Mouse (Mus musculus) lung, postnatal 10 days (tissue): ENCODE data around the gene Zdhhc14.

Source experiments
- DNase-seq: peaks from one replicate; pipeline ENCODE4 v3.0.0; 2021

Zdhhc14 gene

DNA sequence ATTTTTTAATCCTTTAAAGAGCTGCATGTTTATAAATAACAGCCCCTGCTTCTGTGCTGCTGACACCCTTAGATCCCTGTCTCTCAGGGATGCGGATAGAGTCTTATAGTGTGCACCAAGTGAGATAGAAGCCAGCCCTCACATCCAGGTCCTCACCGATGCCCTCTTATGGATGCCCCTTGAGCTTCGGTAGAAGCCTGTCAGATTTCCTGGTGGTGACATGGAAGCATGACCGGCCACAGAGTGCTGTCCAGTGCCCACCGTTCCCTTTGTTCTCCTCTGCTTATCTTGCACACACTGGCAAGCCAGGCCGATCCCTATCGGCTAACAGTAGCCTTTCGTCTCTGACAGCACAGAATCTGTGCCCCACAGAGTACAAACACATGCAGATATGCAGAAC lies 183.6 kb downstream of the Zdhhc14 start:
- peak; percentile 16 for DNase-seq

DNA sequence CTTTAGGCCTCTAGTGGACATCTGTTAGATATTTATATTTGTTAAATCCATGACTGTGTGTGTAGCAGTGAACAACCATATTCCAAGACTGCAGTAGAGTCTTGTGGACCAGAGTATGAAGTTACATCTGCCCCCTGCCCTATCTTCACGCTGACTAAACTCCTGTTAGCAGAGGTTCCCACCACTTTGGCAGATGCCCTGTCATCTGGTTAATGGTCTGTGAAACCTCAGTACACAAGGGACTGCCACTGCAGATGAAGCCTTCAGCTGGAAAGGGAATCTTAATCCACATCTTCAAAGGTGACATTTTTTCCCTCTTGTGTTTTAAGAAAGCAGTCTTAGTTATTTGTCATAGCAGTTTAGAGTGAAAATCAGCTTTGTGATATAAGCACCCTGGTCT lies 187.0 kb downstream of the Zdhhc14 start:
- DNase-seq = no peak

DNA sequence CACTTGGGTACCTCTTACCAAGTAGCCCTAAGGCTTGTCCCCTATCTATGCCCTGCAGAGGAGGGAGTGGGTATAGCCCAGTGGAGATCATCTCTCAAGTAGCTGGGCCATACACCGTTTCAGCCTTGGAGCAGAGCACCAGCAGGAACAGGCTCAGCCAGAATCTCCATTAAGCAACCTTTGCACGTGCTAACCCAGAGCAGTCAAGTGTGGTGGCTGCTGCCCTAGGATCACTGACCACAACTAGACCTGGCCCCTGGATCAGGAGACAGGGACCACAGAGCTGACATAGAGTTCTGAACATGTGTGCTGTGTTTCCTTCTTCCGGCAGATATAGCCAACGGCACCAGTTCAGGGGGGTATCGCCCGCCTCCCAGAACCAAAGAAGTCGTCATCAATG lies 193.0 kb downstream of the Zdhhc14 start:
- DNase-seq = no peak

DNA sequence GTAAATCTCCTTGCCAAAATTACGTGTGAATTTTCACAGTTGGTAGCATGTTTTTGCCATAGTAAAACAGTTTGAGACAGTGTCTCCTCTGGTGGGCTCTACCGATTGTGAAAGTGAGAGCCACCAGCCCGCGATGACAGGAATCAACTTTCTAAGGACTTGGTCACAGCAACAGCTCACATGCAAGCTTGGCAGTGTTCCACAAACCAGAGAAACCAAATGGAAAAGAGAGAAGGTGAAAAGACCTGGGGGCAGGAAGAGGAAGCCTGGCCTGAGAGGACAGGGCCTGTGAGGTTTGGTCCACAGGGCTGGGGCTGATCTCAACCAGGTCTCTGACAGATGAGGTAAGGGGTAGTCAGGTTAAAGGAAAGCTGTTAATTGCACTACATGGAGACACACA lies 195.5 kb downstream of the Zdhhc14 start:
- no peak for DNase-seq

DNA sequence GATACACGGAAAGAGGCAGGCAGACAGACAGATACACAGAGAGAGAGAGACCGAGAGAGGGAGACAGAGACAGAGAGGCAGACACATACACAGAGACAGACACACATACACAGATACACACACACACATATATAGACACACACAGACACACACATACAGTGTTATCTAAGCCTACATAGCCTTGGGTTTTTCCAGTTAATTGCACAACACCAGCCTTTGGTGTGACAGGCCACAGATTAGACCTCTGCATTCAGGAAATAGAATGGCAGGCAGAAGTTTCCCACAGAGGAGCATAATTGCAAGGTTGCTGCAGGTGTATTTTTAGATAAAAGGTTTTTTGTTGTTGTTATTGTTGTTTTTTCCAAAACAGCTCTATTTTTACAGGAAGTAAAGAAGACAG lies 195.9 kb downstream of the Zdhhc14 start:
- DNase-seq = no peak

DNA sequence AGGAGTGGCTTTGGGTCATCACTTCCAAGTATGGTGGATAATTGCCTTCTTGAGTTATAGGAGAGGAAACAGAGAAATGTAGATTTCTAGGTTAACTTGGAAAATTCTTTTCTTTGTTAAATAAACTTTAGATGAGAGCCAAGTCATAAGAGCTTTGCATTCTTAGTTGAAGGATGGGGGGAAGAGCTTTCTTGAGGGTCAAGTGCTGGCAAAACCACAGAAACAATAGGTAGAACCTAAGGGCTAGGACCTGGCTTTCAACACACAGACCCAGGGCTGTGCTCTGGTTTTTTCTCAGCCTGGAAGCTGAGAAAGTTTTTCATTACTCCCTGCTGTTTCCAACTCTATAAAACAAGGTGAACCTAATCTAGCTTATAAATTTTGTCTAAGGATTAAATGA lies 196.3 kb downstream of the Zdhhc14 start:
- no peak for DNase-seq

DNA sequence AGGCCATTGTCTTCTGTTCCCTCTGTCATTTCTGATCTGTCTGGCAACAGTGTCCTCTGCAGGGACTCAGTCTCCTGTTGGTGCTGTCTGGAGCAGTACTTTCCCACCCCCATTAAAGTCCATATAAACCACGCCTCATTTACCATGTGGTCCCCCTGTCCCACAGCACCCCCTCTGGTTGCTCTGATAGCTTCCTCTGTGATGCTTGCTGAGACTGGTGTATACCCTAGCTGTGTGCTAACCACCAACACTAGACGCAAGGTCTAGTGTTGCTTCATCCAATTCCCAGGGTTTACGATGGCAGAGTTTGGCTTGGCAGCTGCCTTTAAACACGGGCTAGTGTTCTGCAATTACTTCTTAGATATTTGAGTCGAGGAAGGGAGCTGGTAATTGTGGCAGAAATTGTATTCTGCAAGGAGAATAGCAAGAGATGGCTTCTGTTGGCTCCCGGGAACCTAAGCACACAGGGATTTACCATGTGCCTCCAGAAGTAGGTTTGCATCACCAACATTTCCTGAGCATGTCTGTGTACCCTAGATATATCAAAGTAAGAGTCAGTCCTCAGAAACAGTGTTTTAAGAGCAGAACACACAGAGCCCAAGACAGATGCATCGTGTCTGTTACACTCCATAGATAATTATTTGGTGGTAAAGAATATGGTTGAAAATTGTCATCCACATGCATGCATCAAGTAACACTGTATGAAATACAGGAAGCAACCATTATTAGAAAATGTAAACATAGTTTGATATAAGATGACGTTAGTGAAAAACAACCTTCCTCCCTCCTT lies 198.6 kb downstream of the Zdhhc14 start:
- DNase-seq = peak; percentile 51

DNA sequence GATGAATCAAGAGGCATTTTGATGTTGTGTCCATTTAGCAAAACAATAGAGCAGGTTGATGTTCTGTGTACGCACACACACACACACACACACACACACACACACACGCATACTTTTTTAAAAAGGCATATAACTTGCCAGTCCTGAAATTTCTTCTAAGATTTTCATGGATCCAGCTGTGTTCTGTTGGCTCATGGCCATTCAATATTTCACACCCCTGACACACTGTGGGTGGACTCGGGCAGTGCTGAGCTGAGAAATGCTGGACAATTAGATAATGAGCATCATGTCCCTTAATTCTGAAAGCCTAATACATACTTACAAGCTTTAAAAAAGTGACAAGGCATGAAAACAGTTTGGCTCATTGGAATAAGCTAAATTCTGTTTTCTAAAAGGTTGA lies 200.3 kb downstream of the Zdhhc14 start:
- peak; percentile 21 for DNase-seq

DNA sequence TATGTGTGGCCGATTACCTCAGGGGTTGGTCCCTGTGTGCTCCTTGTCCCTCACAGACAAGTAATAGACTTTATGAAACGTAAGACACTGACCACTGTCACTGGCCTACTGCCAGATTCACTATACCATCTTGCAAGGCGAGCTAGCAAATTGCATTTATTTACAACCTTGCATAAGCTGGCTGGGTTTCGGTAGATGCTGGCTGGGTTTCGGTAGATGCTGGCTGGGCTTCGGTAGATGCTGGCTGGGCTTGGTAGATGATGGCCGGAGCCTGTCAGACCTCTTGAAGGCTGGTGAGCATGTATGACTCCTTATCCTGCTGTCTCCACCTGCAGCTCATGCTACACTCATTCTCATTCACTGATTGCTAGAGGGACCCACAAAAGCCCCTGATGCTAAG lies 200.9 kb downstream of the Zdhhc14 start:
- DNase-seq = peak; percentile 9

DNA sequence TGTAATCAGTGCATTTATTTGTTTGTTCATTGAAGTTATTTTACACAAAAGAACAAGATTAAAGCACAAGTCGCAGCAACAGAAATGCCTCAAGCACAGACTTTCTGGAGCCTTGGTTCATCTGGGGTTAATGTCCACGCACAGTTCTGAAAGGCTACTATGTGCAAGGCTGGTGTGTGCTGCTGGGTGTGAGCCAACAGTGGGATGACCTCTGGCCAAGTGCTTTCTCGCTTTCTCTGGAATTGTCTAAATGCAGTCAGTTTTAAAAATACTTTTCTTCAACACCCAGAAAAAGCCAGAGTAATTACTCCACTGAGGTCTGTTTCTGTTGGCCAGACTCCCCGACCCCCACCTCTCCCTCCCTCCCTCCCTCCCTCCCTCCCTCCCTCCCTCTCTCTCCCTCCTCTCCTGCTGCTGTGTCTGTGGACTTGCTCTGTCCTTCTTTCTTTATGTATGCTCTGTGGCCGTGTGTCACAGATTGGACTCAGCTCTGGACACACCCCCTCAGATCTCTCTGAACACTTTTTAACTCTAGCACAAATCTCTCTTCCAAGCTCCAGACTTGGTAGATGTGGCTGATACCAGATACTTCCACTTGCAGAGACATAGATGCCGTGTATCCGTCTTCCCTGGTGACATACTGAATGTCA lies 206.2 kb downstream of the Zdhhc14 start:
- peak; percentile 71 for DNase-seq

DNA sequence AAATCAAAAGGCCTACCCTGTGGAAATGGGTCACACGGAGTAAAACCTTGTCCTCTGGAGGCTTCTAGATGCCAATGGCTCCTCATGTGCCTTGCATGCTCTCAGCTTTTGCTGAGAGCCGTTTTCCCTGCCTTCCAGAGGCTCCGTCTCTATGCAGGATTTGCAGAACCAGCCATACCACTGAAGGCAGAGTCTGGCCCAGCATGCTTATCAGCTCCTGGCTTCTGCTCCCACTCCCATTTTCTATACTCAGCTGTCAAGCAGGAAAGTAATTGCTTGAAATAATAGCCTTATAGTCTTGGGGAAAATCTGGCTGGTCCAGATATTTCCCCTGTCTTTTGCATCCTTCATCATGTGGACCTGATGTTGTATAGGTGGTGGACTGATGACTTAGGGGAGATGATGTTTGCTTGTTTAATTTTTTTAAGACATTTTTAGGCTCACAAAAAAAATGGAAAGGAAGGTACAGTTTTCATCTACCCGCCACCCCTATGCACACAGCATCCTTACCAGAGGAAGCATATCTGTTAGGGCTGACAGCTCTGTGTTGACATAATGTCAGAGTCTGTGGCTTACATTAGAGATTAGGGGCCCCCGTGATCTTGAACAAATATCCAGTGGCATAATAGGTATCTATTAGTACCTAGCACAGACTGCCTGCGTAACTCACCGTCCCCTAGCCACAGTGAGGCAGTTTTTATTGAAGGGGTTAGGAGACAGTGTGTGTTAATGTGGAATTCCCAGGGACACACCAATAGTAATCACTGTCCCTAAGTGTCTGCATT lies 218.2 kb downstream of the Zdhhc14 start:
- no peak for DNase-seq

DNA sequence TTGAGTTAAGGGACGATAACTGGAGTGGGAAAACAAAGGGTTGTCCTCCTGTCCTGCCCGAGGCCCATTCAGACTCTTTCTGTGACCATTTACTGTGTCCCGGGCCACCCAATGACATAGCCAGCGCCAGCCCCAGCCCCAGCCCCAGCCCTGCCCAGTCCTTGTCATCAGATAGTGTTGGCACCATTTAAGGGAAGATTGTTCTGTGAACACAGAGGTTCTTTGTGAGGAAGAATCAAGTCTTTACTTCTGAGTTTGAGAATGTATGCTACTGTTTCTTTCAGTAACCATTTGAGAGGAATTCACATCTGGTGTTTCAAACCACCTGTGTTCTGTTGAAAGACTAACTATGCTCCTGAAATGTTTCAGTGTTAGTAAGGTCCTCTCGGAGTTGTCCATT lies 219.5 kb downstream of the Zdhhc14 start:
- no peak for DNase-seq

DNA sequence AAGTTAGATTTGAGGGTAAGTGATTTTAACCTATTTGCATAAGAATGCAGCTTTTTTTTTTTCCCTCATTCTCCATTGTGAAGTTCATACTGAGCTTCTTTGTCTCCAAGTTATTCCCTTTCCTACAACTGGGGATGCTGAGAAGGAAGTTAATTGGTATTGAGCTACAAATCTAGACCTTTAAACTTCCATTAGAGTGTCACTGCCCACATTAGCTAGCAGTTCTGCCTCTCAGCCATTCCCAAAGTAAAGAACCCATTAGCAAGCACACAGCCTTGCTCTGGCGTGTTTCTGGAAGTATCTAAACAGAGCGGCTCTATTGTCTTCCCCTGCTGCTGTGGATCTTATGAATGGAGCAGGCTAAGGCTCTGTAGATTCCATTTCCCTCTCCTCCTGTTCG lies 220.8 kb downstream of the Zdhhc14 start:
- DNase-seq = no peak

DNA sequence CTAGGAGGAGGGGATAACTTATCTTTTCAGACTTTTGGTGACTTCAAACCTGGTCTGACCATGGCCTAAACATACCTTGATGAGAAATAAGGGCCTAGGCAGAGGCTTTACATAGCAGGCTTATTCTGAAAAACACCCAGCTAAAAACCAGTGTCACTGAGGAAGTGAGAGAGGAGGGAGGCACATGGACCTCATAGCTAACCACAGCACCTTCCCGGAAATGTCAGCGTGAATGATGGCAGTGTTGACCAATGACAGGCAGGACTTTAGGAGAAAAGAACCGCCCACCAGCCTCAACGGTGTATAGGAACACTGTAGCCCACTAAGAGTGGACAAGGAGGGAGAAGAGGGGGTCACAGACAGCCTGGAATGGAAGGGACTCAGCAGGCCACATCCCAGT lies 224.6 kb downstream of the Zdhhc14 start:
- DNase-seq = no peak

DNA sequence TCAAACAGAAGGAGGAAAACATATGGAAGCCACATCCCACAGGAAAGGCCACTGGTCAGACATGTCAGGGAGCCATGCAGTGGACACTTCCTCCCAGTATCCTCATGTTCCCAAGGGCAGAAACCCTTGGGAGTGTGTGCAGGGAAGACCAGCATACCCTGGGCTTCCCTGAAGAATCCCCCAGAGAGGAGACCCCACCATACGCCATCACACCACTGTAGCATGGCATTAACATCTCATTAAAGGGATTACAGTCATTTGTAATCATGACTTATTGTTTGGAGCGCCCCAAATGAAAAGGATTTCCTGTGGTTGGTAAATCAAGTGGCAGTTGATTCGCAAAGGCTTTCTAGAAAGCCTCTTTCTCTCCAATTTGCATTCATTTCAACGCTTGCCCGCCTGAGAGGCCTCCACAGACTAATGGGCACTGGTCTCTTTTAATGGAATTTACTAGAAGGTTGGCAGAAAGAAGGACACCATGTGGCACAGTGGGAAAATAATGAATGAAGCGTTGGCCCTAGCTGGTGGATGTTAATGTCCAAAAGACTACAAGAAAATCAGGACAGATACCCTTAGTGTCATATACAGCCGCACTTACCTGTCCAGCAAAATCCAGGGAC lies 226.5 kb downstream of the Zdhhc14 start:
- no peak for DNase-seq

DNA sequence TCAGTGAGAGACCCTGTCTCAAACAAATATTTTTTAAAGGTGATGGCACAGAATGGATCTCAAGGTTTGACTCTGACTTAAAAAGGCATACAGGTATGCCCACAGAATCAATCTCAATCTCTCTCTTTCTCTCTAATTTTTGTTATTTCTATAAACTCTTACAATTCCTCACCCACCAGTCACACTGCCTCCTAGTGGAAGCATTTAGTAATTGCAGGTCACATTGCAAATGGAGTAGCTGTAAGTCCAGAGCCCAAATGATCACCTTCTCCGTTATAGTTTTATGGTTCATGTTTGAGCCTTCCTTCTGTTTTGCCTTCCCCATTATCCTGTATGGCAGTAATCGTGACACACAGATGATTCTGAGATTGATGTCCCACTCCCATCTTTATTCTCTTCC lies 230.4 kb downstream of the Zdhhc14 start:
- DNase-seq = no peak

DNA sequence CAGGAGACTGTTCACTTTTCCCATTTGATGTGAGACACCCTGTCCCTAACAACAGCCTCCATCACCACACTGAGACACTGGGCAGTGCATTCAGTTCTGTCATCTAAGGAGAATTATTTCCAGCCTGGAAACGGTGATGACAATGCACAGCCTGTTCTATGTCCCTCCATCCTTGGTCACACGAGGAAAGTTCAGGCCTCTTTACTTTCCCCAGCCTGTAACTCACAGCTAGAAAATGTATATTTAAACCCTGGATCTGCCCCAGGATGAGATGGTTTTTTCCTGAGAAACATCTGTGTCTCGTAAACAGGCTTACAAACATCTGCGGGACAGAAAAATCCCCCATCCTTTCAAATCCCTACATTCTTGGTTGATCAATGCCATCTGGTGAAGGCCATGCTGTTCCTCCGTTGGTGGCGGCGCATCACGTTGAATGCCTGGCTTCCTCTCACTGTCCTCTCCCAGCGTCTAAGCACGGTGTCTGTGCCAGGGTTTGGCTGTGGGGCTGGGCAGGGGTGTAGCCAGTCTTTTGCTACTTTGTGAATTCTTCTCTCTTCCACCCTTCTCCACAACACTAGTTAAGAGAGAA lies 231.3 kb downstream of the Zdhhc14 start:
- DNase-seq = peak; percentile 8

DNA sequence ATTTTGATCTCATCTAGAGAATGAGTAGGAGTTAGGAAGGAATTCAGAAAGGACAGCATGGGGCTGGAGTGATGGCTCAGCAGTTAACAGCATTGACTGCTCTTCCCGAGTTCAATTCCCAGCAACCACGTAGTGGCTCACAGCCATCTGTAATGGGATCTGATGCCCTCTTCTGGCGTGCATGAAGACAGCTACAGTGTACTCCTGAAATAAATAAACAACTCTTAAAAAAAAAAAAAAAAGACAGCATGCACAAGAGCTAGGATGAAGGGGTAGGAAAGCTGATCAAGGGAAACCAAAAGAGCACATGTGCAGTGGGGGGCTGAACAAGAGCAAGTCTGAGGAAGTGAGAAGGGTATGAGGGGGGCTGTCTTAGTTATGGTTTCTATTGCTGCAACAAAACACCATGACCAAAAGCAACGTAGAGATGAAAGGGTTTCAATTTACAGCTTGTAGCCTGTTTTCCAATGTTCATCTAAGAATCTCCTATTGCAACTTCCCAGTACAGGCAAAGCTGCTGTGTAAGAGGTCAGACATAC lies 237.3 kb downstream of the Zdhhc14 start:
- no peak for DNase-seq

DNA sequence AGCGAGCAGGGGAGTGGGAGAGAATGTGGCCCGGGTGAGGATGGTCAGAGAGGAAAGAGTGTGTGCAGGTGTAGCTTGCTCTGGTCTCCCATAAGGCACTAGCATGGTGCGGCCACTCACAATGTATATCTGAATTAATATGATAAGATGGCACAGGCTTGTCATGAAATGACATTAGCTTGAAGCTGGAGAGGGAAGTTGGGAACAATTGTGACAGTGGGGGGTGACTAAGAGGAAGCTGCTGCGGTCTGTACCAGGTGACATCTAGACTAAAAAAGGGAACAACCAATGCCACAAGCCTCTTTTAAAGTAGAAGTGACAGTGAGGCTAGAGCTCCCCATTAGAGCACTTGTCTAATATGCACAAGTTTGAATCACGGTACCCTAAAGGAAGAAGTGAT lies 238.2 kb downstream of the Zdhhc14 start:
- no peak for DNase-seq

DNA sequence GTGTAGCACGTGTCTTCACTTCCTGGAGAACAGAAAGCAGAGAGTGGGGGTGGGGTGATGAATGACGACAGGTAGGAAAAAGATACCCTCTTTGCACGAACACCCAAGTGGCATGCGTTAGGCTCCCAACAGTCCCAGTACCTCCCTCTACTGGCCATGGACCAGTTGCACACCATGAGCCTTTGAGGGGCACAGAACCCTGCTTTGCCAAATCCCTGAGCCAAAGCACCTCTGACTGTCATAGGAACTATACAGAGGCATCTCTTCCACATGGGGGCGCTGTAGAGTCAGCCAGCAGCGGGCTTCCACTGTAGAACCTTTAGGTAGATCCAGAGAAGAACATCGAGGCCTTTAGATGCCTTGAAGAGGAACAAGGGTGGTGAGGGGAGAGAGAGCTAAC lies 241.0 kb downstream of the Zdhhc14 start:
- peak; percentile 65 for DNase-seq

DNA sequence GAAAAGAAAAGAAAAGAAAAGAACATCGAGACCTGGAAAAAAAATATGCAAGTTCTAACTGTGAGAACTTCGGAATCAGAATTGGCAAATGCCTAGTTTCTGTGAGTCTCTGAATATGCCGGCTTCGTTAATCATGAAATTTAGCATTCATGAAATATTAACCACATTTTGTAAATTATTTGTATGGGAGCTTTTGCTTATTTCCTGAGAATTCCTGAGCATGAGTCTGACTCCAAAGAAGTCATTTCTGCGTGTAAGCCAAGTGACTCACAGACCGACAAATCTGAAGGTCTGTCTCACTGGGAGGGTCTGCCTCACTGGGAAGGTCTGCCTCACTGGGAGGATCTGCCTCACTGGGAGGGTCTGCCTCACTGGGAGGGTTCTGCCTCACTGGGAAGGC lies 248.7 kb downstream of the Zdhhc14 start:
- no peak for DNase-seq

DNA sequence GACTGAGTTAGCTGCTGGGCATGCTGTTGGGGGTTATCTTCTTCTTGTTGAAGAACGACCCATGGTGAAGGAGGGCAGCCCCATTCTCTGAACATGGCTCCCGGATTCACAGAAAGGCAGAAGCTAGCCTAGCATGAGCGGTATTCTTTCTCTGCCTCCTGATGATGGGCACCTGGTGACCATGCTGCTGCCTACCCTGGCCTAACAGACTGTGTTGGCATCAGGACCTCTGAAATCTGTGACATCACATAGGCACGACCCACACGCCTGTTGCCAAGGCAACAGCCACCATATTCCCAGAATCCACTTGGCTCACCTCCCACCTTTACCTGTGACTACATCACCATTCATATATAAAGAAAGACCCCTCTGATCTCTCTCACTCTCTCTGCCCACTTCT lies 251.7 kb downstream of the Zdhhc14 start:
- DNase-seq = no peak

DNA sequence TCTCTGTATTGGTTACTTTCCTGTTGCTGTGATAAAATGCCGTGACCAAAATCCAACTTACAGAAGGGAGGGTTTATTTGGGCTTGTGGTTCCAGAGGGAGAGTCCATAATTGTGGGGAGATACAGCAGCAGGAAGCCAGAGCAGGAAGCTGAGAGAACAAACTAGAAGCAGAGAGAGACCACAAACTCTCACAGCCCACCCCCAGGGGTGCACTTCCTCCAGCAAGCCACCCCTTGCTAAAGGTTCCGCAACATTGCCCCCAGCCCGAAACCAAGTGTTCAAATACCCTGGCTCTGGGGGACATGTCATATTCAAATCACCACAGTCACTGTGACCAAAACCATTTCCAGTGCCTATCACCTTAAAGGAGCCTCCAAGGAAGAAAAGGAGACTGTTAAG lies 254.0 kb downstream of the Zdhhc14 start:
- no peak for DNase-seq
